Mouse (Mus musculus): ENCODE results near the gene Il17rb.
A peak's percentile ranks its signal among the peaks of the same experiment; 100 is the strongest.

Gene Il17rb

GRCm38 (mm10) chr14:30016666-30017065 lies 8.0 kb upstream of the Il17rb start:
- no peak for DNase-seq (ENCODE audit: low spot score in 2 of 2)

GRCm38 (mm10) chr14:30015008-30015407 lies 6.3 kb upstream of the Il17rb start:
- DNase-seq (ENCODE audit: low spot score in 2 of 2), result no peak

GRCm38 (mm10) chr14:30014487-30014886 lies 5.8 kb upstream of the Il17rb start:
- DNase-seq (ENCODE audit: low spot score in 2 of 2), result no peak

- no peak for DNase-seq (ENCODE audit: low spot score in 2 of 2)
Observed at GRCm38 (mm10) chr14:30011886-30012560, 3.3 kb upstream of the Il17rb start.

- no peak for DNase-seq (ENCODE audit: low spot score in 2 of 2)
Observed at GRCm38 (mm10) chr14:30009864-30010560, 1.3 kb upstream of the Il17rb start.

- no peak for DNase-seq (ENCODE audit: low spot score in 2 of 2)
Observed at GRCm38 (mm10) chr14:29999475-29999811, 9.3 kb downstream of the Il17rb start.

GRCm38 (mm10) chr14:29998747-29999474 lies 9.8 kb downstream of the Il17rb start:
- DNase-seq (ENCODE audit: low spot score in 2 of 2), result peak in 1 of 2 experiments; percentile 30

- DNase-seq (ENCODE audit: low spot score in 2 of 2), result no peak
Observed at GRCm38 (mm10) chr14:29997345-29997744, 11.4 kb downstream of the Il17rb start.

- no peak for DNase-seq (ENCODE audit: low spot score in 2 of 2)
Observed at GRCm38 (mm10) chr14:29996000-29996751, 12.5 kb downstream of the Il17rb start.

GRCm38 (mm10) chr14:29994976-29995375 lies 13.7 kb downstream of the Il17rb start:
- DNase-seq (ENCODE audit: low spot score in 2 of 2), result no peak

GRCm38 (mm10) chr14:29988337-29988736 lies 20.4 kb downstream of the Il17rb start:
- no peak for DNase-seq (ENCODE audit: low spot score in 2 of 2)

- no peak for DNase-seq (ENCODE audit: low spot score in 2 of 2)
Observed at GRCm38 (mm10) chr14:29987739-29988138, 21.0 kb downstream of the Il17rb start.

GRCm38 (mm10) chr14:29987276-29987675 lies 21.4 kb downstream of the Il17rb start:
- no peak for DNase-seq (ENCODE audit: low spot score in 2 of 2)

GRCm38 (mm10) chr14:29986096-29986495 lies 22.6 kb downstream of the Il17rb start:
- DNase-seq (ENCODE audit: low spot score in 2 of 2), result no peak

- DNase-seq (ENCODE audit: low spot score in 2 of 2), result no peak
Observed at GRCm38 (mm10) chr14:29980447-29981205, 28.1 kb downstream of the Il17rb start.

- peak; percentile 81 to 82 for DNase-seq (ENCODE audit: low spot score in 2 of 2)
Observed at GRCm38 (mm10) chr14:29978254-29979204, 30.2 kb downstream of the Il17rb start, which contains the start of gene Actr8. Gene Actr8, plus strand, starts transcription at chr14:29978337.

- no peak for DNase-seq (ENCODE audit: low spot score in 2 of 2)
Observed at GRCm38 (mm10) chr14:29976927-29977326, 31.8 kb downstream of the Il17rb start.

- no peak for DNase-seq (ENCODE audit: low spot score in 2 of 2)
Observed at GRCm38 (mm10) chr14:29971993-29972392, 36.7 kb downstream of the Il17rb start.

- no peak for DNase-seq (ENCODE audit: low spot score in 2 of 2)
Observed at GRCm38 (mm10) chr14:29971446-29971845, 37.2 kb downstream of the Il17rb start.
